Mouse (Mus musculus) heart, embryonic 16.5 days (tissue): ENCODE measurements around the gene Spata33. TPM values are rescaled to one million over a fixed set of nuclear protein-coding genes. Genes with fewer than 3 reads are reported as not detected.

Source experiments
- ATAC-seq: fragments of 200-750 bp; cut with Nextera tagmentation; replicated peaks from 2 replicates; pipeline ENCODE4 v1.8.0; 2017; ENCODE audit warnings: moderate number of reproducible peaks; ENCODE audit not compliant: insufficient read depth, low FRiP score; ENCODE audit errors: extremely low read depth
- H3K27ac ChIP-seq: fragments of 300-500 bp; sonication (generic); 2 replicates; pipeline ENCODE4 v1.5.1; 2014; ENCODE audit warnings: mild to moderate bottlenecking, low read length, control low read depth, moderate library complexity
- H3K27me3 ChIP-seq: fragments of 300-500 bp; sonication (generic); 2 replicates; pipeline ENCODE4 v1.6.1; 2014; ENCODE audit warnings: low read length, mixed read lengths; ENCODE audit not compliant: control insufficient read depth, insufficient read depth
- H3K36me3 ChIP-seq: fragments of 300-500 bp; sonication (generic); 2 replicates; pipeline ENCODE4 v1.6.1; 2014; ENCODE audit not compliant: control insufficient read depth, insufficient read depth
- H3K4me1 ChIP-seq: fragments of 300-500 bp; sonication (generic); 2 replicates; pipeline ENCODE4 v1.6.1; 2014; ENCODE audit warnings: low read length, mixed read lengths; ENCODE audit not compliant: control insufficient read depth, insufficient read depth
- H3K4me2 ChIP-seq: fragments of 300-500 bp; sonication (generic); 2 replicates; pipeline ENCODE4 v1.6.1; 2014; ENCODE audit warnings: low read depth, mild to moderate bottlenecking, control low read depth, low read length
- H3K4me3 ChIP-seq: fragments of 300-500 bp; sonication (generic); 2 replicates; pipeline ENCODE4 v1.5.1; 2014; ENCODE audit warnings: mild to moderate bottlenecking, control low read depth, low read length
- H3K9ac ChIP-seq: fragments of 300-500 bp; sonication (generic); 2 replicates; pipeline ENCODE4 v1.6.1; 2014; ENCODE audit warnings: low read length, control low read depth
- H3K9me3 ChIP-seq: fragments of 300-500 bp; sonication (generic); replicated peaks from 2 replicates; pipeline ENCODE4 v1.6.1; 2016; ENCODE audit warnings: low read length; ENCODE audit not compliant: control insufficient read depth
- WGBS: fragments of 180-500 bp; shearing (Covaris S2); extraction: QIAGEN DNeasy Blood & Tissue Kit; methylation state at CpG from one replicate; pipeline ENCODE4 v1.1.7; 2014; 5-methylcytosine and 5-hydroxymethylcytosine counted together
- polyA plus RNA-seq: library from polyadenylated mRNA; unstranded; fragments of >200 nt; fragmentation: Nextera tagmentation; extraction: Ambion mirVana; gene quantifications from 2 replicates; pipeline ENCODE4 v1.2.1, GENCODE M21; 2015

Gene Spata33
- polyA plus RNA-seq, 1 experiment from 2014 or later: 5.0 TPM

DNA sequence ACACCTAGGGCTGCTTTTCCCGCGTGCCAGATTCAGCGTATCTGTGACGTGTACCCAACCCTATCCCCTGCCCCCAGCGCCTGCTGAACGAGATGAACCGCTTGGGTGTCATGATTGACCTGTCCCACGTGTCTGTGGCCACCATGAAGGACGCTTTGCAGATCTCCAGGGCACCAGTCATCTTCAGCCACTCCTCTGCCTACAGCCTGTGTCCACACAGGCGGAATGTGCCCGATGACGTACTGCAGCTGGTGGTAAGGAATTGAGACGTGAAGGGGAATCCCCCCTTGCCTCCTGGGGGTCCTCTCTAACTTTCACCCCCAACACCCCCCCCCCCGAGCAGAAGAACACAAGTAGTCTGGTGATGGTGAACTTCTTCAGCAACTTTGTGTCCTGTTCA, 12.8 kb upstream of the Spata33 start:
- WGBS: 46% methylated on average over 14 of the region's 14 CpGs
- ATAC-seq: no peak
- Histone ChIP-seq H3K27me3 (no peaks in the 10 kb centered on the region; the same call in 1 of the 2 replicates), H3K9ac (no peak overlapping the region), H3K4me1 (no peaks in the 10 kb centered on the region), H3K9me3 (no peaks in the 10 kb centered on the region), H3K36me3 (no peaks in the 10 kb centered on the region), H3K4me2 (no peak overlapping the region), H3K4me3 (no peak overlapping the region), H3K27ac (no peak overlapping the region)

DNA sequence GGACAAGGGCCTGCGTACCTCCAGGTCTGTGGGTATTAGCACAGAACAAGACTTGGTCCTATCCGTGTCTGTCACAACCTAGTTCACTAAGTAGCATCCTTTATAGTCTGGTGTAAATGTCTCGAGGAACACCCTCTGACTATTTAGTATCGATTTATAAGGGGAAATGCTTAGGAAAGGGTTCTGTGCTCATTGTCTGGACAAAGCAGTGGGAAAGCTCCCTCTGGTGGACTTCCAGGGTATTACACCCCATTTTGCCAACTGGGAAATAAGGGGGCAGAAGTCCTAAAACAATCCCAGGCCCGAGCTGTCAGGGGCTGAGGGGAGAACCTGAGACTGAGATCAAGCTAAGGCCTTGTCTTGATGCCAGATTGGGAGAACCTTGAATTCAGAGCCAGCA, 10.3 kb upstream of the Spata33 start:
- H3K4me1 ChIP-seq: no peaks in the 10 kb centered on the region
- H3K9ac ChIP-seq: no peak overlapping the region
- 29% methylated on average over 5 of the region's 5 CpGs for WGBS
- H3K4me3 ChIP-seq: no peak overlapping the region
- H3K9me3 ChIP-seq: no peaks in the 10 kb centered on the region
- no peak overlapping the region for H3K27ac ChIP-seq
- no peaks in the 10 kb centered on the region; the same call in 1 of the 2 replicates for H3K27me3 ChIP-seq
- no peak overlapping the region for H3K4me2 ChIP-seq
- no peak for ATAC-seq
- peaks cover 12% of the 10 kb centered on the region for H3K36me3 ChIP-seq

DNA sequence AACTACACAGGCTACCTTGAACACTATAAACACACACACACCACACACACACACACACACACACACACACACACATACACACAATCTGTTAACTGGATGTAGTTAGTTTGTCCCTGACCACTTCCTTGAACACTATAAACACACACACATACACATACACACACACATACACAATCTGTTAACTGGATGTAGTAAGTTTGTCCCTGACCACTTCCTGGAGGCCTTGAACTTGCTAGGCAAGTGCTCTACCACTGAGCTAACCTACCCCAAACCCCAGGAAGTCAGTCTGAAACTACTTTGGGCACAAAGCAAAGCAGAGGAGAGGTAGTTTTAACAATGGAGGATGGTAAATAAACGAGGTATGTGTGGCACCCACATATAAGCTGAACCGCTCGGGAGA, 9.1 kb upstream of the Spata33 start:
- Histone ChIP-seq H3K27me3 (no peaks in the 10 kb centered on the region; the same call in 1 of the 2 replicates), H3K36me3 (peaks cover 19% of the 10 kb centered on the region), H3K27ac (no peak overlapping the region), H3K4me3 (no peak overlapping the region), H3K4me2 (no peak overlapping the region), H3K4me1 (no peaks in the 10 kb centered on the region), H3K9ac (no peak overlapping the region), H3K9me3 (no peaks in the 10 kb centered on the region)
- WGBS: 90% methylated on average over 3 of the region's 3 CpGs
- ATAC-seq: no peak

DNA sequence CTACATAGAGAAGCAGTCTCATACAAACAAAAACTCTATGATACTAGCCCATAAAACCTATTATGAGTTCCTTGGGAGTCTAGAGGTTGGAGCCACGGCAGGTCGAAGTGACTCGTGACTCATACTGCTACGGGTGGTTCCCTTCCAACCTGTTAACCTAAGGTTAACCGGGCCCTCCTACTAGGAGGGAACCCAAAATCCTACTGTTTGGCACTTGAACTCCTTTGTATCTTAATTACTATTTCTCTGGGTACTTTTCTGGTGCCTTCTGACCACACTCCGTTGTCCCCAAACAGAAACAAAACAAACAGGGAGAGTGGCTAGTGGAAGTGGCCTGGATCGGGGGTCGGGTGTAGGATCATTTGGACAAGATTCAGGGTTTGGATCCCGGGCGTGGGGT, 756 bp upstream of the Spata33 start:
- Histone ChIP-seq H3K4me3 (peak overlapping the region; percentile 95), H3K9me3 (no peaks in the 10 kb centered on the region), H3K36me3 (peaks cover 21% of the 10 kb centered on the region), H3K27ac (no peak overlapping the region; the same call in 1 of the 2 replicates), H3K4me2 (peak overlapping the region; percentile 79), H3K4me1 (peaks cover 23% of the 10 kb centered on the region), H3K27me3 (no peaks in the 10 kb centered on the region), H3K9ac (peak overlapping the region; percentile 97)
- 33% methylated on average over 10 of the region's 10 CpGs for WGBS
- no peak for ATAC-seq

DNA sequence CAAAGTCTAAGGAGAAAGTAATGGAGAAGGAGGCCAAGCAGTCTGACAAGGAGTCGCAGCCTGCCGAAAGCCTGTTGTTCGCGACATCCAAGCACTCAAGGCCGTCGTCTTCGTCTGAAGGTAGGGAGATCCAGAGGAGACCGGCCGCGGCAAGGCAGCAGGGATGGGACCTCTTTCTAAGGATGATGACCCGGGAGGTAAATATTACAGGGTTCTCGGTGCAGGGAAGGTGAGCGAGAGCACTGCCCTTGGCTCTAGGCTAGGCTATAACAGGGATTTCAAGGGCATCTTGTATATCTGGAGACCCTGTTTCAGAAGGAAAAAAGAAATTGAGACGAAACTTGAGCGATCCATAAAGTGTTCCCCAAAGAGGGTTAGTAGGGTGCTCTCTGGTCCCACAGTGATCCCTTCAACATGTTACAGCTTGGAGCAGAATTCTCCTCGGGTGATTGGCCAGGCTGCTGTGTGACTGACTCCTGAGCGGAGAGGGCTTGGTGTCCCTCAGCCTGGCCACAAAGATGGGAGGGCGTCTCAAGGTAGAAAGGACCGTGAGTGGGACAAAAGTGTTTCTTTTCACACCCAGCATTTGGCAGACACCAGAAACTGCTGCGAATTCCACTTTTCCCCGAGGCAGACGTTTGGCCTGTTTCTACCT, 613 bp downstream of the Spata33 start:
- WGBS: 17% methylated on average over 22 of the region's 22 CpGs
- peaks cover 12% of the 10 kb centered on the region for H3K36me3 ChIP-seq
- H3K4me3 ChIP-seq: peak overlapping the region; percentile 95
- no peaks in the 10 kb centered on the region for H3K27me3 ChIP-seq
- H3K27ac ChIP-seq: peak overlapping the region; percentile 56; the same call in 1 of the 2 replicates
- H3K9ac ChIP-seq: peak overlapping the region; percentile 97
- ATAC-seq: peak; percentile 2; the same call in 1 of the 2 replicates
- H3K9me3 ChIP-seq: no peaks in the 10 kb centered on the region
- peaks cover 23% of the 10 kb centered on the region for H3K4me1 ChIP-seq
- peak overlapping the region; percentile 79 for H3K4me2 ChIP-seq

DNA sequence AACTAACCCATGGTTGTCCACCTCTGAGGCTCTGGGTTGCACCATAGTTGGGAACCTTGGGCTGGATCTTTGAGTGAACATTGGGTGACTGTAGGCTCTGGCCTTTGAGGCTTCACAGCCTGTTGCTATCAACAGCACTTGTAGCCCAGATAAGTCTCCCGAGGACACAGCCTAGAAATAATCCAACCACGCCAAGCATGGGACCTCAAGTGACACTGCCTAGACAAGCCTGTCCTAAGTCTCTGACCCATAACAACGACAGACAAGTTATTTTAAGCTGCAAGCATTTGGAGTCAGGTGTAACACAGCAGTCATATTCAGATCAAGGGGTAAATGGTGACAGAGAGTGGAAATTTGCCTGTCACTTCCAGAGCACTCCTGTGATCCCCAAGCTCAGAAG, 2.8 kb downstream of the Spata33 start:
- ATAC-seq: no peak; the same call in 1 of the 2 replicates
- H3K9ac ChIP-seq: no peak overlapping the region
- H3K4me3 ChIP-seq: no peak overlapping the region
- H3K4me1 ChIP-seq: peaks cover 23% of the 10 kb centered on the region
- H3K27ac ChIP-seq: 0 out of 2 replicates have a peak overlapping the region, but pooled peaks have one; percentile 16
- 48% methylated on average over 3 of the region's 3 CpGs for WGBS
- no peaks in the 10 kb centered on the region for H3K27me3 ChIP-seq
- H3K36me3 ChIP-seq: no peaks in the 10 kb centered on the region
- H3K9me3 ChIP-seq: no peaks in the 10 kb centered on the region
- no peak overlapping the region for H3K4me2 ChIP-seq

DNA sequence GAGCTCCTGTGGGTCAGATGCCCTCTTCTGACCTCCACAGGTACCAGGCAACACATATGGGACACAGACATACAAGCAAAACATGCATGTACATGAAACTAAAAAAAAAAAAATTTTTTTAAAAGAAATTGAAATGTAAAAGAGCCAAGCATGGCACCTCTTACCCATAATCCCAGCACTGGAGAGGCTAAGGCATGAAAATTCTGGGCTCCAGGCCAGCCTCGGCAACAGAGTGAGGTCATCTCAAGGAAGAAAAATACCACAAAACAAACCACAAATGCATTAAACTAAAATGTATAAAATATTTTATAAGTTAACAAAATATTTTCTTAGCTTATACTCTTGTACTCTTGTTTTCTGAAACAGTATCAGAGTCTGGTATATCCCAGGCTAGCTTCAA, 8.3 kb downstream of the Spata33 start:
- H3K36me3 ChIP-seq: no peaks in the 10 kb centered on the region
- no peak overlapping the region for H3K27ac ChIP-seq
- no peaks in the 10 kb centered on the region for H3K9me3 ChIP-seq
- no peak overlapping the region for H3K4me2 ChIP-seq
- peaks cover 11% of the 10 kb centered on the region for H3K4me1 ChIP-seq
- no peak for ATAC-seq
- no peak overlapping the region for H3K9ac ChIP-seq
- 48% methylated on average over 1 of the region's 1 CpGs for WGBS
- H3K4me3 ChIP-seq: no peak overlapping the region
- H3K27me3 ChIP-seq: no peaks in the 10 kb centered on the region

DNA sequence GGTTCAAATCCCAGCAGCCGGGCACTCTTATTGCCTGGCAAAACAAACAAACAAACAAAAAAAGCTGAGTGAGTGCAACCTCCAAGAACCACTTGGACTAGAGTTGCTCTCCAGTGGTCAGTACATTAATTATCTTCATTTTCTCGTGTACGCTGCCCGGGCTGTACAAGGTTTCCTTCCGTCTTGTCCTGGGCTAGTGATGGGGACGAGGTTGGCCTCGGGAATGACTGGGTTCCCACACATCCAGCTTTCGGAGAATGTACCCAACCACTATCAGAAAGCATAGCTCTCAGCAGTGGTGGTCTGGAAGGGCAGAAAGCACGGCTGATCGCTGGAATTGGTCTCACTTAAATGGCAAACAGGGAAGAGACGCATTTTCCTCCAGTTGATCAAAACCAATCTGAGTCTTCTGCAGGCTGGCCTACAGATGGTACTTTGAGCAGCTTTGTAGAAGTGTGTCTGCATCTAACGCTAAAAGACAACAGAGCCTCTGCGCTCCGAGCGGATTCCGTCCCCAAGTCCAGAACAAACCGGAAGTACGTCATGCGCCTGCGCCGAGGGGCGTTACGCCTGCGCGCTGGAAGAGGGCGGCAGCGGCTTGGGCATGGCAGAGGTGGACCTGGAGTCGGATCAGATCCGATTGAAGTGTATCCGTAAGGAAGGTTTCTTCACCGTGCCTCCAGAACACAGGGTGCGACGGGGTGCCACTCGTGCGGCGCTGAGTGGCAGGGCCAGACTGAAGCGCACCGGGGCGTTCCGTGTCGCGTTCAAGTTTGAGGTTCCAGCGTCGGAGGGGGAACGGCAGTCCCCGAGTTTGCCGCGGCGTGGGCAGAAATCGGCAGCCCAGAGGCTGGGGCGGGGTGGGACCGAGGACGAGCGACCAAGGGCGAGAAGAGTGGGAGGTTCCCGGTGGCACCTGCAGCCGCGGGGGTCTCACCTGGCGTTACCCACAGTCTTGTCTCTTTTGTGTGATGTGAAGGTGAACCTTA, 11.9 kb downstream of the Spata33 start, which contains the start of gene Cdk10:
TSS of gene Cdk10 (plus strand) at position 565 of the 989 bp plus-strand sequence.
- Histone ChIP-seq H3K27me3 (no peaks in the 10 kb centered on the region), H3K27ac (peak within 1 kb of the TSS; percentile 85), H3K36me3 (no peaks in the 10 kb centered on the region; the same call in 1 of the 2 replicates), H3K4me1 (peaks cover 11% of the 10 kb centered on the region), H3K4me3 (peak within 1 kb of the TSS; percentile 88), H3K4me2 (peak within 1 kb of the TSS; percentile 98), H3K9me3 (no peaks in the 10 kb centered on the region), H3K9ac (peak within 1 kb of the TSS; percentile 97)
- ATAC-seq: peak; percentile 86
- WGBS: 3% methylated on average over 59 of the region's 59 CpGs
